Mouse (Mus musculus) forebrain, embryonic 12.5 days (tissue): ENCODE data around the gene Klhl2. TPM values are rescaled to one million over a fixed set of nuclear protein-coding genes. Genes with fewer than 3 reads are reported as not detected.

Source experiments
- ATAC-seq: fragments of 200-750 bp; cut with Nextera tagmentation; 2 replicates; pipeline ENCODE4 v1.8.0; 2017; ENCODE audit warnings: moderate TSS enrichment; ENCODE audit not compliant: low FRiP score
- H3K27ac ChIP-seq: fragments of 300-500 bp; sonication (generic); 2 replicates; pipeline ENCODE4 v1.5.1; 2016; ENCODE audit warnings: mild to moderate bottlenecking
- H3K27me3 ChIP-seq: fragments of 300-500 bp; sonication (generic); 2 replicates; pipeline ENCODE4 v1.6.1; 2016; ENCODE audit warnings: mild to moderate bottlenecking
- H3K36me3 ChIP-seq: fragments of 300-500 bp; sonication (generic); replicated peaks from 2 replicates; pipeline ENCODE4 v1.6.1; 2016; ENCODE audit warnings: mild to moderate bottlenecking
- H3K4me1 ChIP-seq: fragments of 300-500 bp; sonication (generic); 2 replicates; pipeline ENCODE4 v1.6.1; 2016
- H3K4me2 ChIP-seq: fragments of 300-500 bp; sonication (generic); 2 replicates; pipeline ENCODE4 v1.6.1; 2016; ENCODE audit warnings: mild to moderate bottlenecking, moderate library complexity
- H3K4me3 ChIP-seq: fragments of 300-500 bp; sonication (generic); replicated peaks from 2 replicates; pipeline ENCODE4 v1.5.1; 2016; ENCODE audit warnings: mild to moderate bottlenecking
- H3K9ac ChIP-seq: fragments of 300-500 bp; sonication (generic); 2 replicates; pipeline ENCODE4 v1.6.1; 2016; ENCODE audit warnings: mild to moderate bottlenecking
- H3K9me3 ChIP-seq: fragments of 300-500 bp; sonication (generic); 2 replicates; pipeline ENCODE4 v1.6.1; 2016
- WGBS: fragments of 180-500 bp; shearing (Covaris S2); methylation state at CpG from one replicate; pipeline ENCODE4 v1.1.7; 2016; 5-methylcytosine and 5-hydroxymethylcytosine counted together
- polyA plus RNA-seq: library from polyadenylated mRNA; unstranded; fragments of >200 nt; fragmentation: Nextera tagmentation; extraction: Ambion mirVana; gene quantifications from 2 replicates; pipeline ENCODE4 v1.2.1, GENCODE M21; 2016

Gene Klhl2
- polyA plus RNA-seq, 1 experiment from 2014 or later: 28.9 TPM

GRCm38 (mm10) chr8:64845314-64845713 is 4.5 kb downstream of the Klhl2 start:
- H3K27ac ChIP-seq: no peak overlapping the region
- no peaks in the 10 kb centered on the region for H3K36me3 ChIP-seq
- no peak overlapping the region for H3K4me3 ChIP-seq
- H3K4me1 ChIP-seq: peaks cover 17% of the 10 kb centered on the region
- 89% methylated on average over 7 of the region's 7 CpGs for WGBS
- no peak overlapping the region for H3K9ac ChIP-seq
- no peaks in the 10 kb centered on the region for H3K27me3 ChIP-seq
- no peak for ATAC-seq
- no peak overlapping the region for H3K4me2 ChIP-seq
- no peaks in the 10 kb centered on the region for H3K9me3 ChIP-seq

DNA sequence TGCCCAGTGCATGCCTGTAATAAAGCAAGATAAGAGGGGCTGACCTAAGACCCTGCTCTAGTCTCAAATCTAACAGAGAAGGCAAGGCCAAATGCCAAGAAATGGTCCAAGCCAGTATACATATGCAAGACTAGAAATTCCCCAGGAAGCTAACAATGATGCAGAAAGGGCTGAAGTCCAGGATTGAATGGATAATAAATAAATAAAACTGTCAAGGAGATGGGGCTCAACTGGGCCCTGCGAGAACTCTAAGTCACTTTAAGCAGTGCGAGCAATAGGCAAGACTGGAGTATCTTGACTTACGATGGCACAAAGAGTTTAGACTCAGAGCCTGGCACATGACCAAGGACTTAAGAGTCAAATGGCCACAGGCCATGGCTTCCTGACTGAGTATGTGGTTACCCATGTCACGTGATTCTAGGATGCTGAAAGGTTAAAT is 5.8 kb downstream of the Klhl2 start:
- Histone ChIP-seq H3K4me1 (peaks cover 18% of the 10 kb centered on the region), H3K27me3 (no peaks in the 10 kb centered on the region), H3K9ac (no peak overlapping the region), H3K4me2 (no peak overlapping the region), H3K9me3 (no peaks in the 10 kb centered on the region), H3K36me3 (no peaks in the 10 kb centered on the region), H3K4me3 (no peak overlapping the region), H3K27ac (no peak overlapping the region)
- 92% methylated on average over 4 of the region's 4 CpGs for WGBS
- no peak for ATAC-seq

- Histone ChIP-seq H3K27me3 (no peaks in the 10 kb centered on the region), H3K9ac (no peak overlapping the region), H3K4me2 (no peak overlapping the region), H3K27ac (no peak overlapping the region), H3K36me3 (no peaks in the 10 kb centered on the region), H3K9me3 (no peaks in the 10 kb centered on the region), H3K4me1 (peaks cover 14% of the 10 kb centered on the region), H3K4me3 (no peak overlapping the region)
- no peak for ATAC-seq
- WGBS: 81% methylated on average over 3 of the region's 3 CpGs
Observed at GRCm38 (mm10) chr8:64843168-64843567, 6.6 kb downstream of the Klhl2 start.

GRCm38 (mm10) chr8:64841747-64842406 is 7.9 kb downstream of the Klhl2 start:
- Histone ChIP-seq H3K27ac (no peak overlapping the region), H3K4me2 (no peak overlapping the region), H3K36me3 (no peaks in the 10 kb centered on the region), H3K27me3 (no peaks in the 10 kb centered on the region), H3K9ac (no peak overlapping the region), H3K9me3 (no peaks in the 10 kb centered on the region), H3K4me1 (peaks cover 3% of the 10 kb centered on the region), H3K4me3 (no peak overlapping the region)
- WGBS: 95% methylated on average over 13 of the region's 13 CpGs
- no peak for ATAC-seq

GRCm38 (mm10) chr8:64839628-64840027 is 10.2 kb downstream of the Klhl2 start:
- Histone ChIP-seq H3K27me3 (no peaks in the 10 kb centered on the region), H3K4me3 (no peak overlapping the region), H3K4me1 (peaks cover 11% of the 10 kb centered on the region), H3K4me2 (no peak overlapping the region), H3K27ac (no peak overlapping the region), H3K36me3 (no peaks in the 10 kb centered on the region), H3K9ac (no peak overlapping the region), H3K9me3 (no peaks in the 10 kb centered on the region)
- WGBS: 41% methylated on average over 6 of the region's 6 CpGs
- no peak for ATAC-seq

GRCm38 (mm10) chr8:64835475-64836122 is 14.2 kb downstream of the Klhl2 start:
- Histone ChIP-seq H3K9me3 (no peaks in the 10 kb centered on the region), H3K4me1 (peaks cover 30% of the 10 kb centered on the region), H3K9ac (no peak overlapping the region), H3K36me3 (peaks cover 7% of the 10 kb centered on the region; the same call in 1 of the 2 replicates), H3K4me2 (no peak overlapping the region), H3K27ac (no peak overlapping the region), H3K4me3 (no peak overlapping the region), H3K27me3 (no peaks in the 10 kb centered on the region)
- WGBS: 87% methylated on average over 6 of the region's 6 CpGs
- no peak for ATAC-seq

DNA sequence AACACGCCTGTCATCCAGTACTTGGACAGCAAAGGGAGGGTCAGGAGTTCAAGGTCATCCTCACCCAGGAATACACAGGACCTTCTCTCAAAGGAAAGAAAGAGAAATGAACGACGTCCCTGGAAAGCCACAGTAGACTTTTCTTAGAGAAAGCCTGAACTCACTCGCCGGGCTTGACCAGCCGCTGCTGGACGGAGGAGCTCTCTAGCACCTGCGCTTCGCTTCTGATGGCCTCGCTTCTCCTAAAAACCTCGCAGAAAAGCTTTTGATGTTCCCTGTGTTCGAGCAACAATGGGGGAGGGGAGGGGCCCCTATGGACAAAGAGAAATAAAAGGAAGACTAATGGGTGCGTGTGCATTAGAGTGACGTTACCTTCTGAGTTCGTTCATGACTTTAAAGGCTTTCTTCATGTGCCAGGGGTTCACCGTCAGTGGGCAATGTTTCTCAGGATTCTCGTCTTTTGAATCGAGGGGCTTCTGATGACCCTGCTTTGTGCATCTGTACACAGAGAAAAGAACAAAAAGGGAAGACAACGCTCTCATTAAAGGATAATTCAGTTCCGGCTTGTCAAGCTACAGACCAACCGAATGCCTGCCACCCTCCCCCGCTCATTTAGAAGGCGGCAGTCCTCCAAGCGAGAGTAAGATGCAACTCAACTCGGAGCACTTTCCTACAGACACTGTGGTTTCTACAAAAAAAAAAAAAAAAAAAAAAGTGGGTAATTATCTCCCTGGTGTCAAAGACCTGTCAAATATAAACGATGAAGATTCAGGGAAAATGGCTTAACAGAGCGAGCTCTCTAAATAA is 15.5 kb downstream of the Klhl2 start:
- Histone ChIP-seq H3K27ac (peak overlapping the region; percentile 62; the same call in 1 of the 2 replicates), H3K4me3 (no peak overlapping the region; the same call in 1 of the 2 replicates), H3K4me1 (peaks cover 30% of the 10 kb centered on the region)

DNA sequence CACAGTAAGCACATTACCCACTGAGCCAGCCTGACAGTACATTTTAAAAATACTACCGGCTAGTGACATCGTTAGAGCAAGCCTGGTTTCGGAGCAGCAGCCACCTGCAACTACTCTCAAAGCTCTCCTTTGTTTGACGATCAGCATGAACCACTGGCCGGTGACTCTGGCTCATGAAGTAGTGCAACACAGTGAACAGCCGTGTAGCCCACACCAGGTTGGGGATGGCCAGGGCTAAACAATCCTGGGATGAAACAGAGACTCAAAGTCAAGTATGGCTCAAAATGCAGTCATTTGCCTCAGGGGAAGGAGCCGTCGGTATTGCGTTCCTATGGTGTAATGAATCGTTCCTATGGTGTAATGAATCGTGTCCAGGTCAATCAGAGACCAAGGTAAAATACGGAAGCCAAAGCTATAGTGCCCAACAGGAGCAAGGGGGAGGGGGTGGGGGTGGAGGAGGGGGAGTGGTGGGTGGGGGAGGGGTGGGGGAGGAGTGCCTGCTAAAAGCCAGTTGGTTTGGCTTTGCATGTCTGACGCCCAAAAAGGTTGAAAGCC is 17.2 kb downstream of the Klhl2 start:
- 0 out of 2 replicates have a peak overlapping the region, but pooled peaks have one; percentile 25 for H3K27ac ChIP-seq
- H3K9ac ChIP-seq: no peak overlapping the region
- no peak for ATAC-seq
- no peak overlapping the region for H3K4me2 ChIP-seq
- no peak overlapping the region for H3K4me3 ChIP-seq
- peaks cover 27% of the 10 kb centered on the region for H3K4me1 ChIP-seq
- 51% methylated on average over 13 of the region's 13 CpGs for WGBS
- peaks cover 18% of the 10 kb centered on the region for H3K36me3 ChIP-seq
- no peaks in the 10 kb centered on the region for H3K9me3 ChIP-seq
- H3K27me3 ChIP-seq: no peaks in the 10 kb centered on the region

More for the DNA sequence above, 15.5 kb downstream of the Klhl2 start:
- peak overlapping the region; percentile 37 for H3K4me2 ChIP-seq
- no peaks in the 10 kb centered on the region for H3K9me3 ChIP-seq
- H3K9ac ChIP-seq: no peak overlapping the region
- peaks cover 11% of the 10 kb centered on the region for H3K36me3 ChIP-seq
- no peaks in the 10 kb centered on the region for H3K27me3 ChIP-seq
- peak; percentile 75; the same call in 1 of the 2 replicates for ATAC-seq
- WGBS: 21% methylated on average over 27 of the region's 27 CpGs

GRCm38 (mm10) chr8:64831656-64832055 is 18.2 kb downstream of the Klhl2 start:
- no peak overlapping the region for H3K4me3 ChIP-seq
- no peaks in the 10 kb centered on the region for H3K9me3 ChIP-seq
- no peak for ATAC-seq
- no peak overlapping the region for H3K9ac ChIP-seq
- H3K4me2 ChIP-seq: no peak overlapping the region
- peaks cover 27% of the 10 kb centered on the region for H3K4me1 ChIP-seq
- H3K36me3 ChIP-seq: peaks cover 23% of the 10 kb centered on the region
- H3K27me3 ChIP-seq: no peaks in the 10 kb centered on the region
- no peak overlapping the region for H3K27ac ChIP-seq
- WGBS: 76% methylated on average over 3 of the region's 3 CpGs

DNA sequence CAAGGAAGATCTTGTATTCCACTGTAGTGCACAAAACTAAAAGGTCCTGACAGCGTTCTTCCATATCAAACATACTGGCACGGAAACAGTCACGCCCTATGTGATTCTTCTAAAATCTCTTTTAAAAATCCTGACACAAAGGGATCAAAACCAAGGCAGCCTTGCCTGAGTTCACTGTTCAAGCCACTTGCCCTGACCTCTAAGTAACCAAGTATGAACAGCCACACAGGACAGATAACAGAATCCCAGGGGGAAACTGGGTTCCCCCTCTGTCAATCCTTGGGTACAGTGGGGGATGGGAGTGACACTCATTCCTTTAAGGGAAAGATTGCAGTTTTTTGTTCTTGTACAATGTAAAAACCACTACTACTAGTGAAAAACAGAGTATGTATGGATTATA is 19.9 kb downstream of the Klhl2 start:
- no peak for ATAC-seq
- Histone ChIP-seq H3K4me2 (no peak overlapping the region), H3K9ac (no peak overlapping the region), H3K27ac (no peak overlapping the region), H3K9me3 (no peaks in the 10 kb centered on the region), H3K27me3 (no peaks in the 10 kb centered on the region), H3K4me1 (peaks cover 22% of the 10 kb centered on the region), H3K36me3 (peaks cover 23% of the 10 kb centered on the region), H3K4me3 (no peak overlapping the region)
- 95% methylated on average over 3 of the region's 3 CpGs for WGBS

DNA sequence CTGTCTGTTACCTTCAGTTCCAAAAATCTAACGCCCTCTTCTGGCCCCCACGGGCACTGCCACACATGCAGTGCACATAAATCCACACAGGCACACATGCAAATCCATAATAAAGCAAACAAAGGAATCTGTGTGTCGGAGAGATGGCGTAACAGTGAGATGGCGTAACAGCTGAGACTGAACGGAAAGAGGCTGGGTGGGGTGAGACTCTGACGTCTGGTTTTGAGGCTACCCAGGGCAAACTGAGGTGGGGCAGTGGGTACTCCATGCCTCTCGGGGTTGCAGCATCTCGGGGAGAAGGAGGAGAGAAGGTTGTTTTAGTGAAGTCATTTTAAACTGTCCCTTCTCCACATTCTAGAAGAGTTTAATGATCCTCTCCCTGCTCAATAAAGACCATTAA is 20.4 kb downstream of the Klhl2 start:
- Histone ChIP-seq H3K4me3 (no peak overlapping the region), H3K4me2 (no peak overlapping the region), H3K27me3 (no peaks in the 10 kb centered on the region), H3K9me3 (no peaks in the 10 kb centered on the region), H3K27ac (no peak overlapping the region), H3K4me1 (peaks cover 17% of the 10 kb centered on the region), H3K36me3 (peaks cover 23% of the 10 kb centered on the region), H3K9ac (no peak overlapping the region)
- no peak for ATAC-seq
- WGBS: 96% methylated on average over 9 of the region's 9 CpGs

- no peak overlapping the region for H3K27ac ChIP-seq
- no peak for ATAC-seq
- no peak overlapping the region for H3K9ac ChIP-seq
- H3K9me3 ChIP-seq: no peaks in the 10 kb centered on the region
- WGBS: 91% methylated on average over 15 of the region's 15 CpGs
- peaks cover 23% of the 10 kb centered on the region for H3K36me3 ChIP-seq
- H3K4me1 ChIP-seq: 0 out of 2 replicates have a peak, but pooled peaks cover 12% of the 10 kb centered on the region
- H3K4me2 ChIP-seq: no peak overlapping the region
- no peaks in the 10 kb centered on the region for H3K27me3 ChIP-seq
- no peak overlapping the region for H3K4me3 ChIP-seq
Observed at GRCm38 (mm10) chr8:64828466-64828865, 21.4 kb downstream of the Klhl2 start.
